Mouse (Mus musculus) spleen, adult 2 months (tissue): Measurements from ENCODE around the gene Akr1a1. TPM values are rescaled to one million over a fixed set of nuclear protein-coding genes. Genes with fewer than 3 reads are reported as not detected.
A peak's percentile ranks its signal among the peaks of the same experiment; 100 is the strongest.

Experiments
- DNase-seq, 2 experiments: peaks; one replicate each; pipeline versions ENCODE4 v3.0.0 to v3.0.0-alpha.2; 2012 to 2021; ENCODE audit warnings: low spot score in 2 of 2, low read depth in 1 of 2
- H3K27ac ChIP-seq: fragments of 200-500 bp; 2 replicates; pipeline ENCODE4 v1.5.1; 2012; ENCODE audit warnings: low read length, inconsistent platforms; ENCODE audit not compliant: insufficient read depth
- H3K27me3 ChIP-seq: fragments of 200-500 bp; 2 replicates; pipeline ENCODE4 v1.6.1; 2012; ENCODE audit warnings: mild to moderate bottlenecking, moderate library complexity, low read length, inconsistent platforms; ENCODE audit not compliant: control insufficient read depth, insufficient read depth
- H3K36me3 ChIP-seq: fragments of 200-500 bp; 2 replicates; pipeline ENCODE4 v1.6.1; 2012; ENCODE audit warnings: mild to moderate bottlenecking, low read length, inconsistent platforms; ENCODE audit not compliant: control insufficient read depth, insufficient read depth
- H3K4me1 ChIP-seq: fragments of 200-500 bp; 2 replicates; pipeline ENCODE4 v1.6.1; 2011; ENCODE audit warnings: inconsistent platforms; ENCODE audit not compliant: control insufficient read depth, insufficient read depth, insufficient read length
- H3K4me3 ChIP-seq: fragments of 200-500 bp; 2 replicates; pipeline ENCODE4 v1.5.1; 2011; ENCODE audit warnings: mild to moderate bottlenecking, inconsistent platforms; ENCODE audit not compliant: insufficient read depth, insufficient read length; ENCODE audit errors: extremely low read depth
- CTCF ChIP-seq: fragments of 200-500 bp; IDR thresholded peaks from 2 replicates; pipeline ENCODE4 v1.5.1; 2011; ENCODE audit warnings: mild to moderate bottlenecking, inconsistent platforms; ENCODE audit not compliant: insufficient read depth, insufficient read length, insufficient replicate concordance; ENCODE audit errors: extremely low read depth
- POLR2A ChIP-seq: fragments of 200-500 bp; IDR thresholded peaks from 2 replicates; pipeline ENCODE4 v1.6.1; 2011; ENCODE audit warnings: low read depth, low read length, inconsistent platforms
- WGBS: fragments of 180-500 bp; shearing (Covaris S2); methylation state at CpG from one replicate; pipeline ENCODE4 v1.1.7; 2018; 5-methylcytosine and 5-hydroxymethylcytosine counted together
- polyA plus RNA-seq: library from polyadenylated mRNA; depleted of rRNA; stranded (reverse); fragments of >200 nt; gene quantifications from 2 replicates; pipeline ENCODE4 v1.2.3, GENCODE M21; 2012; rRNA removed

Akr1a1 gene
- polyA plus RNA-seq, 1 experiment = 246 TPM

- peak within 1 kb of the TSS; percentile 73 for H3K27ac ChIP-seq
- peaks cover 18% of the 10 kb centered on the region for H3K36me3 ChIP-seq
- DNase-seq = no peak
- H3K27me3 ChIP-seq = no peaks in the 10 kb centered on the region; the same call in 1 of the 2 replicates
- WGBS = 49% methylated on average over 5 of the region's 5 CpGs
- TF ChIP-seq POLR2A (no peak), CTCF (no peak)
- H3K4me1 ChIP-seq = peaks cover 11% of the 10 kb centered on the region; the same call in 1 of the 2 replicates
- peak within 1 kb of the TSS; percentile 77 for H3K4me3 ChIP-seq
Measured at GRCm38 (mm10) chr4:116596379-116596778, 55.1 kb downstream of the Akr1a1 start, which contains the start of gene Ccdc17. Gene Ccdc17, plus strand, starts transcription at chr4:116596654.

GRCm38 (mm10) chr4:116595793-116596192 lies 55.7 kb downstream of the Akr1a1 start:
- peaks cover 11% of the 10 kb centered on the region; the same call in 1 of the 2 replicates for H3K4me1 ChIP-seq
- no peak for DNase-seq
- peaks cover 18% of the 10 kb centered on the region for H3K36me3 ChIP-seq
- no peak overlapping the region for H3K4me3 ChIP-seq
- H3K27ac ChIP-seq = no peak overlapping the region
- H3K27me3 ChIP-seq = no peaks in the 10 kb centered on the region; the same call in 1 of the 2 replicates
- TF ChIP-seq POLR2A (no peak), CTCF (no peak)
- WGBS = 89% methylated on average over 8 of the region's 8 CpGs

Other genes starting within 250 kb of the Akr1a1 start
- gene Mast2, start 187.5 kb downstream of the Akr1a1 start, polyA plus RNA-seq = 35.6 and 53.6 TPM in 2 replicates
- 0.97 and 1.1 TPM in 2 replicates for gene Ipp, start 144.1 kb downstream of the Akr1a1 start, polyA plus RNA-seq
- 2.3 and 2.7 TPM in 2 replicates for gene Tmem69, start 95.7 kb downstream of the Akr1a1 start, polyA plus RNA-seq
- 23.2 and 26.1 TPM in 2 replicates for gene Gpbp1l1, start 94.0 kb downstream of the Akr1a1 start, polyA plus RNA-seq
- 9.4 and 10.8 TPM in 2 replicates for gene Ccdc17, start 55.0 kb downstream of the Akr1a1 start, polyA plus RNA-seq
- 2.0 and 2.6 TPM in 2 replicates for gene Nasp, start 23.7 kb downstream of the Akr1a1 start, polyA plus RNA-seq
- 23.9 and 27.8 TPM in 2 replicates for gene Prdx1, start 33.9 kb upstream of the Akr1a1 start, polyA plus RNA-seq
- 4.0 and 4.4 TPM in 2 replicates for gene Mmachc, start 56.7 kb upstream of the Akr1a1 start, polyA plus RNA-seq
- gene Ccdc163, start 56.8 kb upstream of the Akr1a1 start, polyA plus RNA-seq = 15.9 and 20.3 TPM in 2 replicates
- 3.1 and 3.6 TPM in 2 replicates for gene Tesk2, start 69.3 kb upstream of the Akr1a1 start, polyA plus RNA-seq
- gene Toe1, start 156.0 kb upstream of the Akr1a1 start, polyA plus RNA-seq = 18.7 and 23.3 TPM in 2 replicates
- gene Mutyh, start 156.0 kb upstream of the Akr1a1 start, polyA plus RNA-seq = 10.7 and 13.3 TPM in 2 replicates
- gene Hpdl, start 170.0 kb upstream of the Akr1a1 start, polyA plus RNA-seq = 0.22 and 0.27 TPM in 2 replicates
- 0.07 TPM in 2 replicates for gene Zswim5, start 225.7 kb upstream of the Akr1a1 start, polyA plus RNA-seq